Mouse (Mus musculus) heart, embryonic 15.5 days (tissue): ENCODE results near the gene Rabgap1l. TPM values are rescaled to one million over a fixed set of nuclear protein-coding genes. Genes with fewer than 3 reads are reported as not detected.
A peak's percentile ranks its signal among the peaks of the same experiment; 100 is the strongest.

Experiments used
- ATAC-seq: fragments of 200-750 bp; cut with Nextera tagmentation; replicated peaks from 2 replicates; pipeline ENCODE4 v1.8.0; 2017; ENCODE audit warnings: low read depth, moderate TSS enrichment; ENCODE audit not compliant: insufficient number of reproducible peaks, insufficient read depth, low FRiP score
- H3K27ac ChIP-seq: fragments of 300-500 bp; sonication (generic); 2 replicates; pipeline ENCODE4 v1.5.1; 2015; ENCODE audit warnings: mild to moderate bottlenecking, inconsistent platforms
- H3K27me3 ChIP-seq: fragments of 300-500 bp; sonication (generic); 2 replicates; pipeline ENCODE4 v1.6.1; 2015; ENCODE audit warnings: inconsistent platforms
- H3K36me3 ChIP-seq: fragments of 300-500 bp; sonication (generic); 2 replicates; pipeline ENCODE4 v1.6.1; 2015; ENCODE audit warnings: mild to moderate bottlenecking, inconsistent platforms
- H3K4me1 ChIP-seq: fragments of 300-500 bp; sonication (generic); replicated peaks from 2 replicates; pipeline ENCODE4 v1.6.1; 2015; ENCODE audit warnings: inconsistent platforms
- H3K4me2 ChIP-seq: fragments of 300-500 bp; sonication (generic); 2 replicates; pipeline ENCODE4 v1.6.1; 2015; ENCODE audit warnings: inconsistent platforms, mild to moderate bottlenecking, moderate library complexity
- H3K4me3 ChIP-seq: fragments of 300-500 bp; sonication (generic); 2 replicates; pipeline ENCODE4 v1.5.1; 2015; ENCODE audit warnings: mild to moderate bottlenecking, inconsistent platforms
- H3K9ac ChIP-seq: fragments of 300-500 bp; sonication (generic); 2 replicates; pipeline ENCODE4 v1.6.1; 2015; ENCODE audit warnings: mild to moderate bottlenecking, inconsistent platforms
- H3K9me3 ChIP-seq: fragments of 300-500 bp; sonication (generic); replicated peaks from 2 replicates; pipeline ENCODE4 v1.6.1; 2016; ENCODE audit warnings: inconsistent platforms
- WGBS: fragments of 180-500 bp; shearing (Covaris S2); methylation state at CpG from one replicate; pipeline ENCODE4 v1.1.7; 2015; ENCODE audit warnings: mixed read lengths; 5-methylcytosine and 5-hydroxymethylcytosine counted together
- microRNA counts: library from miRNA; unstranded; fragments of <30 nt; microRNA quantifications from one replicate; lab custom pipeline; 2016
- microRNA-seq: library from miRNA; unstranded; fragments of <30 nt; microRNA quantifications from one replicate; pipeline ENCODE4, GENCODE M21; 2016
- polyA plus RNA-seq: library from polyadenylated mRNA; unstranded; fragments of >200 nt; fragmentation: Nextera tagmentation; extraction: Ambion mirVana; gene quantifications from 2 replicates; pipeline ENCODE4 v1.2.1, GENCODE M21; 2015

Rabgap1l gene
- polyA plus RNA-seq, 1 experiment from 2014 or later = 79.1 TPM

GRCm38 (mm10) chr1:160195337-160195663 lies 597.7 kb downstream of the Rabgap1l start:
- H3K27me3 ChIP-seq = no peaks in the 10 kb centered on the region
- peak overlapping the region; percentile 86 for H3K4me3 ChIP-seq
- peaks cover 10% of the 10 kb centered on the region; the same call in 1 of the 2 replicates for H3K4me1 ChIP-seq
- peak overlapping the region; percentile 92 for H3K9ac ChIP-seq
- under 1% methylated on average over 13 of the region's 13 CpGs for WGBS
- H3K27ac ChIP-seq = peak overlapping the region; percentile 83
- H3K4me2 ChIP-seq = peak overlapping the region; percentile 80
- ATAC-seq = no peak; the same call in 1 of the 2 replicates
- H3K36me3 ChIP-seq = peaks cover 24% of the 10 kb centered on the region
- no peaks in the 10 kb centered on the region for H3K9me3 ChIP-seq

DNA sequence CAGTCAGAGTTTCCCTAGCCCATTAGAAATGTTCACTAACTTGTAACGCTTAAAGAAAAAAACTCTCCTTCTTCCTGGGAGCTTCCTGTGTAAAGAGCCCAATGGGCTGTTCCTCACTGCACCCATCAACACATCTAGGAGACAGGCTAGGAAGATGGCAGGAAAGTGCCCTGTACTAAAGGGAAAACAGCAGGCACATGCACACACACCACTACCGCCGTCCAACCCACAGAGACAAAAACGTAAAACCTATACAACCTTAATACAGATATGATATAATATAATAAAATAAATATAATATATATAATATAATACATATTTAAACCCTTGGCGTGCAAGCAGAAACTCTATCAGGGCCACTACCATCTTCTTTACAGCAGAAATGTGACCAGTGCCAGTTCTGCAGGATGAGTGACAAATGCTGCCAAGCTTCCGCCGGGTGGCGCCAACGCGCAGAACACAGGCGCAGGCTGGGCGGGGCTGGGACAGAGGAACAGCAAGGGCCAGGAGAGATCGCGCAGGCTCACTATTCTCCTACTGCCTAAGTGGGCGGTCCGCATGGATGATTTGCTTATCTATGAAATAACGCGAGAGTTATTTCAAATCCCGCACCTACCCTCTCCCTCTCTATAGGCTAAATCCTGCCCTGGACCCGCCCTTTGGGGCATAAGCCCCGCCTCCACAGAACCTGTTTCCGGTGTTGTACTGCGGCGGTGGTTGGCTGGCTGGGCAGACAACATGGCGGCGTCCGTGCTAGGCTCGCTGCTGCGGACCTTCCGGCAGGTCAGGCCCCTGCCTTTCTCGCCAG lies 598.3 kb downstream of the Rabgap1l start, which contains the start of gene Mrps14:
Gene Mrps14 (plus strand): TSS at position 687 of the 808 bp plus-strand sequence.
- Histone ChIP-seq H3K9me3 (no peaks in the 10 kb centered on the region), H3K36me3 (peaks cover 21% of the 10 kb centered on the region; the same call in 1 of the 2 replicates), H3K4me3 (peak within 1 kb of the TSS; percentile 86), H3K27me3 (no peaks in the 10 kb centered on the region), H3K9ac (peak within 1 kb of the TSS; percentile 92), H3K4me2 (peak within 1 kb of the TSS; percentile 80), H3K27ac (peak within 1 kb of the TSS; percentile 83), H3K4me1 (peaks cover 10% of the 10 kb centered on the region; the same call in 1 of the 2 replicates)
- 6% methylated on average over 31 of the region's 31 CpGs for WGBS
- peak; percentile 99 for ATAC-seq

- WGBS = 14% methylated on average over 5 of the region's 5 CpGs
- no peaks in the 10 kb centered on the region for H3K4me1 ChIP-seq
- H3K4me2 ChIP-seq = no peak overlapping the region
- H3K9ac ChIP-seq = no peak overlapping the region
- H3K27ac ChIP-seq = no peak overlapping the region
- no peaks in the 10 kb centered on the region for H3K27me3 ChIP-seq
- H3K36me3 ChIP-seq = no peaks in the 10 kb centered on the region
- H3K9me3 ChIP-seq = no peaks in the 10 kb centered on the region
- no peak for ATAC-seq
- H3K4me3 ChIP-seq = no peak overlapping the region
Observed at GRCm38 (mm10) chr1:160184506-160184905, 608.5 kb downstream of the Rabgap1l start.

GRCm38 (mm10) chr1:160181216-160181615 lies 611.8 kb downstream of the Rabgap1l start:
- Histone ChIP-seq H3K4me1 (no peaks in the 10 kb centered on the region), H3K36me3 (no peaks in the 10 kb centered on the region), H3K9me3 (no peaks in the 10 kb centered on the region), H3K27me3 (no peaks in the 10 kb centered on the region), H3K4me3 (no peak overlapping the region), H3K27ac (no peak overlapping the region), H3K9ac (no peak overlapping the region), H3K4me2 (no peak overlapping the region)
- ATAC-seq = no peak
- 49% methylated on average over 4 of the region's 4 CpGs for WGBS

GRCm38 (mm10) chr1:160176903-160177302 lies 616.1 kb downstream of the Rabgap1l start:
- Histone ChIP-seq H3K4me3 (no peak overlapping the region), H3K9me3 (no peaks in the 10 kb centered on the region), H3K4me2 (no peak overlapping the region), H3K36me3 (no peaks in the 10 kb centered on the region), H3K9ac (no peak overlapping the region), H3K27me3 (no peaks in the 10 kb centered on the region), H3K4me1 (no peaks in the 10 kb centered on the region), H3K27ac (no peak overlapping the region)
- ATAC-seq = no peak
- WGBS = 83% methylated on average over 8 of the region's 8 CpGs

MicroRNA genes within 50 kb of the gene (microRNA counts, 519-probe panel; counts per million panel counts)
- 1,895 counts per million, percentile 17 among the panel's probes with 10 or more counts for microRNA mmu-miR-1927 (lab: Ali Mortazavi, UCI)

Small RNA genes within 50 kb of the gene (microRNA-seq; reads per million reads assigned to microRNA genes)
- gene Mir1927 = 4.0 reads per million, percentile 14 among the genes with 10 or more reads in this experiment

Other genes starting within 250 kb of the Rabgap1l start
- 5.9 and 7.4 TPM in 2 replicates for gene Rc3h1, start 113.2 kb upstream of the Rabgap1l start, polyA plus RNA-seq
- gene Serpinc1, start 185.4 kb upstream of the Rabgap1l start, polyA plus RNA-seq = 2.0 and 3.5 TPM in 2 replicates
- gene Zbtb37, start 241.6 kb upstream of the Rabgap1l start, polyA plus RNA-seq = 6.4 and 7.4 TPM in 2 replicates